Mouse (Mus musculus): Measurements from ENCODE around the gene Eif1ad. TPM values are rescaled to one million over a fixed set of nuclear protein-coding genes. Genes with fewer than 3 reads are reported as not detected.

The Eif1ad gene
- polyA plus RNA-seq (2014; fragmentation: Nextera tagmentation; extraction: Ambion mirVana), result 49.9 and 57.1 TPM in 2 replicates

- H3K9ac ChIP-seq (ENCODE audit: low read depth, low read length), result peak within 1 kb of the TSS; percentile 91
- H3K4me1 ChIP-seq (ENCODE audit: control insufficient read depth, insufficient read depth, low read length), result peaks cover 13% of the 10 kb centered on the region; the same call in 1 of the 2 replicates
- WGBS, result under 1% methylated on average over 73 of the region's 92 CpGs
- peaks cover 53% of the 10 kb centered on the region for H3K36me3 ChIP-seq (ENCODE audit: control insufficient read depth, insufficient read depth, low read length)
- no peaks in the 10 kb centered on the region for H3K27me3 ChIP-seq (ENCODE audit: control insufficient read depth, insufficient read depth, low read length)
- ATAC-seq (ENCODE audit: low FRiP score, low TSS enrichment), result peak; percentile 94
- H3K4me3 ChIP-seq (ENCODE audit: low read length), result peak within 1 kb of the TSS; percentile 86
- peak within 1 kb of the TSS; percentile 92 for H3K4me2 ChIP-seq (replicated peaks; ENCODE audit: low read depth, low read length)
- H3K9me3 ChIP-seq (ENCODE audit: control insufficient read depth, low read length), result no peaks in the 10 kb centered on the region
- peak within 1 kb of the TSS; percentile 97 for H3K27ac ChIP-seq (ENCODE audit: low read depth, low read length)
Observed at GRCm38 (mm10) chr19:5366175-5367052, at the start of gene Eif1ad. Eif1ad (plus strand) TSS chr19:5366741.

DNA sequence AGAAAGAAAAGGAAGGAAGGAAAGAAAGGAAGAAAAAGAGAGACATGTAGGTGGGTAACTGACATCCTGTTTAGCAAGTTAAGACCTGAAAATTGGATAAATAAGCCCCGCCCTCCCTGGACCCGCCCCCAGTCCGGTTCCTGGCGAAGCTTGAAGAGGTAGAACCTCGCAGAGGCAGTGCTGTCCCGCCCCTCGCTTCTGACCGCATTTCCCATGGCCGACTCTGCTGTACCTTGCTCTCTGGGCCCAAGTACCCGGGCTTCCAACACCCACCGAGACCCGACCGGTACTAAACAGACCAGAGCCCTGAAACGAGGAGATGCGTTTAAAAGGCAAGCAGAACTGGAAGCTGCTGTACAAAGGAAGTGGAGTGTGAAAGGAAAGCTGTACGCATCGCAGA lies 42.7 kb upstream of the Eif1ad start:
- 37% methylated on average over 17 of the region's 17 CpGs for WGBS
- H3K27ac ChIP-seq (ENCODE audit: low read depth, low read length), result no peak overlapping the region

DNA sequence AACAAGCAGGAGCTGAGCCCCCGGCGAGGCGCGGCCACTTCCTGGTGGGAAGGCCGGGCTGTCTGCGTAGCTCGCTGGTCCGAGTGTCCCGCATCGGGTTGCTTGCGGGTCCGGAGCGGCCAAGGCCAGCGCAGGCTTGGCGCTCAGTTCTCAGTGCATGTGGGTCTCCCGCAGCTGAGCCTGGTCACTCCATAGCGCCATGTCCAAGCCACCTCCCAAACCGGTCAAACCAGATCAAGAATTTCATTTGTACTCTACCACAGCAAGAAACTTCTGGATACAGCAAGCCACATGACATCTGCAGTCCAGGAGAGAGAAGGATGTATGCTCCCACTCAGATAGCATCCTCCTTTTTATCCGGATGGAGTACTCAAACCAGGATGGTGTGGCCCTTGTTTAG lies 38.6 kb upstream of the Eif1ad start:
- no peaks in the 10 kb centered on the region for H3K36me3 ChIP-seq (ENCODE audit: control insufficient read depth, insufficient read depth, low read length)
- no peaks in the 10 kb centered on the region for H3K27me3 ChIP-seq (ENCODE audit: control insufficient read depth, insufficient read depth, low read length)
- no peak overlapping the region for H3K4me3 ChIP-seq (ENCODE audit: low read length)
- H3K4me1 ChIP-seq (ENCODE audit: control insufficient read depth, insufficient read depth, low read length), result no peaks in the 10 kb centered on the region
- no peak overlapping the region for H3K4me2 ChIP-seq (replicated peaks; ENCODE audit: low read depth, low read length)
- no peaks in the 10 kb centered on the region for H3K9me3 ChIP-seq (ENCODE audit: control insufficient read depth, low read length)
- no peak overlapping the region for H3K27ac ChIP-seq (ENCODE audit: low read depth, low read length)
- WGBS, result 66% methylated on average over 19 of the region's 19 CpGs
- H3K9ac ChIP-seq (ENCODE audit: low read depth, low read length), result no peak overlapping the region
- ATAC-seq (ENCODE audit: low FRiP score, low TSS enrichment), result no peak

More for the DNA sequence above, 42.7 kb upstream of the Eif1ad start:
- no peaks in the 10 kb centered on the region for H3K27me3 ChIP-seq (ENCODE audit: control insufficient read depth, insufficient read depth, low read length)
- peak overlapping the region; percentile 21; the same call in 1 of the 2 replicates for H3K4me2 ChIP-seq (replicated peaks; ENCODE audit: low read depth, low read length)
- no peaks in the 10 kb centered on the region for H3K4me1 ChIP-seq (ENCODE audit: control insufficient read depth, insufficient read depth, low read length)
- 0 out of 2 replicates have a peak, but pooled peaks have one; percentile 46 for ATAC-seq (ENCODE audit: low FRiP score, low TSS enrichment)
- H3K9me3 ChIP-seq (ENCODE audit: control insufficient read depth, low read length), result no peaks in the 10 kb centered on the region
- no peak overlapping the region for H3K9ac ChIP-seq (ENCODE audit: low read depth, low read length)
- H3K4me3 ChIP-seq (ENCODE audit: low read length), result no peak overlapping the region
- no peaks in the 10 kb centered on the region for H3K36me3 ChIP-seq (ENCODE audit: control insufficient read depth, insufficient read depth, low read length)

DNA sequence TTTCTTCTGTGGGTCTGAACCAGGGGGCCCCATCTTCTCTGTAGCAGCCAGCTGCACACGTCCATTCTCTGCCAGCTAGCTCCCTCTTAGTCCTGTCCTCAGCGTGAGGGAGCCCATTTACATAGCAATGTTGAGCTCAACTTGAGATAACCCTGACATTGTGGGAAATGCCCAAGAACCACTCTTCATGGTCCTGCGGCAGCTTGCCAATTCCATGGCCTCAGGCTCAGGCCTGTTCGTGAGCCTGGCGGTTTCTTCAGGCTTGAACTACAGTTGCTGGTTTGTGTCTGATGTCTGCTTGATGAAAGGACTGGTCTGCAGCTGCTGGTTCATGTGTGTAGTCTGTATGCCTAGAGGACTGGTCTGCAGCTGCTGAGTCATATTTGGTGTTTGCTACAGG lies 31.8 kb upstream of the Eif1ad start:
- H3K27me3 ChIP-seq (ENCODE audit: control insufficient read depth, insufficient read depth, low read length), result no peaks in the 10 kb centered on the region
- H3K4me1 ChIP-seq (ENCODE audit: control insufficient read depth, insufficient read depth, low read length), result no peaks in the 10 kb centered on the region
- ATAC-seq (ENCODE audit: low FRiP score, low TSS enrichment), result no peak
- no peak overlapping the region for H3K4me2 ChIP-seq (replicated peaks; ENCODE audit: low read depth, low read length)
- no peak overlapping the region for H3K27ac ChIP-seq (ENCODE audit: low read depth, low read length)
- no peak overlapping the region for H3K4me3 ChIP-seq (ENCODE audit: low read length)
- WGBS, result 77% methylated on average over 5 of the region's 5 CpGs
- no peak overlapping the region for H3K9ac ChIP-seq (ENCODE audit: low read depth, low read length)
- H3K9me3 ChIP-seq (ENCODE audit: control insufficient read depth, low read length), result no peaks in the 10 kb centered on the region
- no peaks in the 10 kb centered on the region for H3K36me3 ChIP-seq (ENCODE audit: control insufficient read depth, insufficient read depth, low read length)

DNA sequence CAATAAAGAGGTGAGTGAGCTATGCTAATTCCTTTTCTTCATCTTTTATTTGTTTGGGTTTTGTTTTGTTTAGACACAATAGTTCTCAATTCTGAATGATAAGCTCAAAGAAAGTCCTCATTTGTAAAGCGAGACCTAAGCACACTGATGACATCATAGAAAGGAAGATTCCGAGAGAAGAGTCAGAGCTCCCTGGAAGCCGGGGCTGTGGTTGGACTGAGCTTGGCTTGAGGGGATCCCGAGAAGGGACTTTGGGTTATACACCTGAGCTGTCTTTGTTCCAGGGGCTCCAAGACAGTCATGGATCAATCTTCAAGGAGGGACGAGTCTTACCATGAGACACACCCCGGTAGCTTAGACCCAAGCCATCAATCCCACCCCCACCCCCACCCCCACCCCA lies 31.1 kb upstream of the Eif1ad start, which contains the start of gene Catsper1:
TSS of gene Catsper1 (plus strand) at position 301 of the 400 bp plus-strand sequence.
- Histone ChIP-seq H3K27me3 (ENCODE audit: control insufficient read depth, insufficient read depth, low read length) (no peaks in the 10 kb centered on the region), H3K9me3 (ENCODE audit: control insufficient read depth, low read length) (no peaks in the 10 kb centered on the region), H3K4me1 (ENCODE audit: control insufficient read depth, insufficient read depth, low read length) (no peaks in the 10 kb centered on the region), H3K4me3 (ENCODE audit: low read length) (no peak within 1 kb of the TSS), H3K4me2 (replicated peaks; ENCODE audit: low read depth, low read length) (no peak within 1 kb of the TSS), H3K9ac (ENCODE audit: low read depth, low read length) (no peak within 1 kb of the TSS), H3K27ac (ENCODE audit: low read depth, low read length) (no peak within 1 kb of the TSS), H3K36me3 (ENCODE audit: control insufficient read depth, insufficient read depth, low read length) (no peaks in the 10 kb centered on the region)
- no peak for ATAC-seq (ENCODE audit: low FRiP score, low TSS enrichment)
- 91% methylated on average over 6 of the region's 6 CpGs for WGBS

- WGBS, result 22% methylated on average over 5 of the region's 5 CpGs
- Histone ChIP-seq H3K27ac (ENCODE audit: low read depth, low read length) (no peak overlapping the region), H3K27me3 (ENCODE audit: control insufficient read depth, insufficient read depth, low read length) (no peaks in the 10 kb centered on the region), H3K4me3 (ENCODE audit: low read length) (no peak overlapping the region), H3K9ac (ENCODE audit: low read depth, low read length) (no peak overlapping the region), H3K9me3 (ENCODE audit: control insufficient read depth, low read length) (no peaks in the 10 kb centered on the region), H3K4me2 (replicated peaks; ENCODE audit: low read depth, low read length) (no peak overlapping the region), H3K4me1 (ENCODE audit: control insufficient read depth, insufficient read depth, low read length) (no peaks in the 10 kb centered on the region), H3K36me3 (ENCODE audit: control insufficient read depth, insufficient read depth, low read length) (no peaks in the 10 kb centered on the region)
- no peak for ATAC-seq (ENCODE audit: low FRiP score, low TSS enrichment)
Observed at GRCm38 (mm10) chr19:5337975-5338374, 28.6 kb upstream of the Eif1ad start.

- H3K4me1 ChIP-seq (ENCODE audit: control insufficient read depth, insufficient read depth, low read length), result no peaks in the 10 kb centered on the region
- no peaks in the 10 kb centered on the region for H3K27me3 ChIP-seq (ENCODE audit: control insufficient read depth, insufficient read depth, low read length)
- no peaks in the 10 kb centered on the region for H3K36me3 ChIP-seq (ENCODE audit: control insufficient read depth, insufficient read depth, low read length)
- no peaks in the 10 kb centered on the region for H3K9me3 ChIP-seq (ENCODE audit: control insufficient read depth, low read length)
- no peak overlapping the region for H3K9ac ChIP-seq (ENCODE audit: low read depth, low read length)
- ATAC-seq (ENCODE audit: low FRiP score, low TSS enrichment), result no peak
- H3K4me3 ChIP-seq (ENCODE audit: low read length), result no peak overlapping the region
- no peak overlapping the region for H3K4me2 ChIP-seq (replicated peaks; ENCODE audit: low read depth, low read length)
- no peak overlapping the region for H3K27ac ChIP-seq (ENCODE audit: low read depth, low read length)
- WGBS, result 89% methylated on average over 7 of the region's 7 CpGs
Observed at GRCm38 (mm10) chr19:5341360-5341759, 25.2 kb upstream of the Eif1ad start.

DNA sequence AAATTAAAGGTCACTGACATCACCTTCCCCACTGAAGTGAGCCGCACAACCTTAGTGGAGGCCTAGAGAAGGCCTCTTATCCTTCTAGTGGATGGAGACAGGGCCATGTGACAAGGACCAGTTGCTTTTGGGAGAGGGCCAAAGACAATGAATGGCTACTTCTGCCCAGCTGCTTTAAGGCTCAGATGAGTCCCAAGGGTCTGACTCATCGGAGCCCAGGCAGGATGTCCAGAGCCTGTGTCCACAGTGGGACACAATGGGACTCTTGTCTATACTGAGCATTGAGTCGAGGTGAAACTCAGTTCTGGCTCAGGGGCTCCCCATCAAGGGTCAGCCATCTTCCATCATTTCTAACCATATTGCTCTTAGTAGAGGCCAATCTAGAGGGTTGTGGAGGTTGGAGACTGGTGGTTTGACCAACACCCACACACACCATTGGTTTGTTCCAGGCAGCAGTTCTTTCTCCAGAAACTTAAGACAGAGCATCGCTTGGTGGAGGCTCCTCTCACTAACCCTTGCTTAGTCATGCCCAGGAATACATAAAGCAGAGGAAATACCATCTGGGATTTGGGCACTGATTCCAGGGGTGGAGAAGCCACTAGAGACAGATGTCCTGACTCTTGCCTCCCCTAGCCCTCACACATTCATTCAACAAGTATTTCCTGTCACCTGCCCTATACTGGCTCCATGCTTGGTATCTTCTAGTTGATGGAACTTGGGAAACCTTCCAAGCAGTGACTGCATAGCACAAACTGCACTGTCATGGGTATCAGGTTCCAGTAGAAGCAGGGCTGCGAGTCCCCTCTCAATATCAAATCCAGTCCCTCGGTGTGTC lies 21.0 kb upstream of the Eif1ad start:
- Histone ChIP-seq H3K4me1 (ENCODE audit: control insufficient read depth, insufficient read depth, low read length) (no peaks in the 10 kb centered on the region), H3K4me2 (replicated peaks; ENCODE audit: low read depth, low read length) (no peak overlapping the region), H3K27me3 (ENCODE audit: control insufficient read depth, insufficient read depth, low read length) (no peaks in the 10 kb centered on the region; the same call in 1 of the 2 replicates), H3K27ac (ENCODE audit: low read depth, low read length) (no peak overlapping the region), H3K4me3 (ENCODE audit: low read length) (no peak overlapping the region), H3K9ac (ENCODE audit: low read depth, low read length) (no peak overlapping the region), H3K36me3 (ENCODE audit: control insufficient read depth, insufficient read depth, low read length) (no peaks in the 10 kb centered on the region), H3K9me3 (ENCODE audit: control insufficient read depth, low read length) (no peaks in the 10 kb centered on the region)
- no peak for ATAC-seq (ENCODE audit: low FRiP score, low TSS enrichment)
- WGBS, result 74% methylated on average over 6 of the region's 6 CpGs
